Mouse (Mus musculus) spleen, adult 2 months (tissue): ENCODE measurements around the gene Col6a1. TPM values are rescaled to one million over a fixed set of nuclear protein-coding genes. Genes with fewer than 3 reads are reported as not detected.

Source experiments
- DNase-seq, 2 experiments: peaks; one replicate each; pipeline versions ENCODE4 v3.0.0 to v3.0.0-alpha.2; 2012 to 2021; ENCODE audit warnings: low spot score in 2 of 2, low read depth in 1 of 2
- H3K27ac ChIP-seq: fragments of 200-500 bp; 2 replicates; pipeline ENCODE4 v1.5.1; 2012; ENCODE audit warnings: low read length, inconsistent platforms; ENCODE audit not compliant: insufficient read depth
- H3K27me3 ChIP-seq: fragments of 200-500 bp; 2 replicates; pipeline ENCODE4 v1.6.1; 2012; ENCODE audit warnings: mild to moderate bottlenecking, moderate library complexity, low read length, inconsistent platforms; ENCODE audit not compliant: control insufficient read depth, insufficient read depth
- H3K36me3 ChIP-seq: fragments of 200-500 bp; 2 replicates; pipeline ENCODE4 v1.6.1; 2012; ENCODE audit warnings: mild to moderate bottlenecking, low read length, inconsistent platforms; ENCODE audit not compliant: control insufficient read depth, insufficient read depth
- H3K4me1 ChIP-seq: fragments of 200-500 bp; 2 replicates; pipeline ENCODE4 v1.6.1; 2011; ENCODE audit warnings: inconsistent platforms; ENCODE audit not compliant: control insufficient read depth, insufficient read depth, insufficient read length
- H3K4me3 ChIP-seq: fragments of 200-500 bp; 2 replicates; pipeline ENCODE4 v1.5.1; 2011; ENCODE audit warnings: mild to moderate bottlenecking, inconsistent platforms; ENCODE audit not compliant: insufficient read depth, insufficient read length; ENCODE audit errors: extremely low read depth
- CTCF ChIP-seq: fragments of 200-500 bp; IDR thresholded peaks from 2 replicates; pipeline ENCODE4 v1.5.1; 2011; ENCODE audit warnings: mild to moderate bottlenecking, inconsistent platforms; ENCODE audit not compliant: insufficient read depth, insufficient read length, insufficient replicate concordance; ENCODE audit errors: extremely low read depth
- POLR2A ChIP-seq: fragments of 200-500 bp; IDR thresholded peaks from 2 replicates; pipeline ENCODE4 v1.6.1; 2011; ENCODE audit warnings: low read depth, low read length, inconsistent platforms
- WGBS: fragments of 180-500 bp; shearing (Covaris S2); methylation state at CpG from one replicate; pipeline ENCODE4 v1.1.7; 2018; 5-methylcytosine and 5-hydroxymethylcytosine counted together
- polyA plus RNA-seq: library from polyadenylated mRNA; depleted of rRNA; stranded (reverse); fragments of >200 nt; gene quantifications from 2 replicates; pipeline ENCODE4 v1.2.3, GENCODE M21; 2012

Gene Col6a1
- polyA plus RNA-seq, 1 experiment: 14.3 TPM

DNA sequence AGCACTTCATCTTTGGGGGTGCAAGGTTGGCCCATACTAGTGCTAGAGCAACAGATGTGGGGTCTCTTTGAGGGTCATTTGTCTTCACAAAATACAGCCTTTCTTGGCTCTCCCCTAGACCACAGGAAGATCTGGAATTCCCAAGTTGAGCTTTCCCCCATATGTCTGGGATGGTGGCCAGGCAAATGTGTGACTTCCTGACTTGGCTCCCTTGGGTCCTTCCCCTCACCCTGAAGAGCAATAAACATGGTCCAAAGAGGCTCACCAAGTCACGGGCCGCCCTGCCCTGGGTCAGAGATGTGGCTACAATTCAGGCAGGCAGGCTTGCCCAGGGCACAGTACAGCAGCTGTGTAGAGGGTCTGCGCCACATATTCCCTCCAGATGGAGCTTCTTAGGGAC, 44.1 kb downstream of the Col6a1 start:
- Histone ChIP-seq H3K36me3 (no peaks in the 10 kb centered on the region), H3K4me3 (no peak overlapping the region), H3K27me3 (no peaks in the 10 kb centered on the region), H3K27ac (no peak overlapping the region), H3K4me1 (no peaks in the 10 kb centered on the region)
- WGBS: 85% methylated on average over 3 of the region's 3 CpGs
- DNase-seq: no peak
- TF ChIP-seq CTCF (no peak), POLR2A (no peak)

DNA sequence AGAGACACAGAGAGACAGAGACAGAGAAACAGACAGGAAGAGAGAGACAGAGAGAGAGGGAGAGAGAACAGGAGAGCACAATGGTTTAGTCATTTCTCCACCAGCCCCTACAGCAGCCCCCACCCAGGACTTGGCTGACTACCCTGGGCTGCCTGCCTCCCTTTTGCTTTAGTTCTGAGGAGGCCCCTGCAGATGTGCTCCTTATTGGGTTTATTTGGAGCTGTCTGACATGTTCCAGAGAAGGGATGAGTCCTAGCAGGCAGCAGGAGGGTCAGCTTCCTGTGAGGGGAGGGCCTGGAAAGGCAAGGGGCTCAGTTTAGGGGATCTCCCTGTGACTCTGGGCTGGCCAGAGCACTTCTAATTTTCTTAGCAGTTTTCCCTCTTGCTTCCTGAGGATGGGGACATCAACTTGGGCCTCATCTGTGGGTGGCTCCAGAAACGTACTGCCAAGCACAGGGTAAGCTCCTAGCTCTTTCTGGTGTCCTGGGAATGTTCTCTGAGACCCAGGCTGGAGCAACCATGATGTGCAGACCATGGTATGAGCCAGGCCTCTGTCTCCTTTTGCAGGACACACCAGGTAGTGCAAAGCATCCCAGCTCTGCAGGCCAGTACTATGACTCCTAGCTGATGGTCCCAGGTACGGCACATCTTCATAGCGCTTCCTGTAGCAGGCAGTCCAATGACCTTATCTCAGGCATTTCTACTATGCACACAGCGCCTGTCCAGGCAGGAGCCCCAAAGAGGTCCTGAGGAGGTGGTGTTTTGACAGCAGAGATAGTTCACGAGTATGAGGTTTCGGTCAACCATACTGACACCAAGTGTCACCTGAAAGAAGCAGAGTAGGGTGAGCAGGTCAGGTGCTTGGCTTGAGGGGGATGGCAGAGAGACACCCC, 45.0 kb downstream of the Col6a1 start:
- no peaks in the 10 kb centered on the region for H3K4me1 ChIP-seq
- H3K27ac ChIP-seq: no peak overlapping the region
- H3K27me3 ChIP-seq: no peaks in the 10 kb centered on the region
- DNase-seq: no peak
- 86% methylated on average over 6 of the region's 6 CpGs for WGBS
- H3K4me3 ChIP-seq: no peak overlapping the region
- TF ChIP-seq CTCF: no peak
- no peak for TF ChIP-seq POLR2A
- H3K36me3 ChIP-seq: no peaks in the 10 kb centered on the region

DNA sequence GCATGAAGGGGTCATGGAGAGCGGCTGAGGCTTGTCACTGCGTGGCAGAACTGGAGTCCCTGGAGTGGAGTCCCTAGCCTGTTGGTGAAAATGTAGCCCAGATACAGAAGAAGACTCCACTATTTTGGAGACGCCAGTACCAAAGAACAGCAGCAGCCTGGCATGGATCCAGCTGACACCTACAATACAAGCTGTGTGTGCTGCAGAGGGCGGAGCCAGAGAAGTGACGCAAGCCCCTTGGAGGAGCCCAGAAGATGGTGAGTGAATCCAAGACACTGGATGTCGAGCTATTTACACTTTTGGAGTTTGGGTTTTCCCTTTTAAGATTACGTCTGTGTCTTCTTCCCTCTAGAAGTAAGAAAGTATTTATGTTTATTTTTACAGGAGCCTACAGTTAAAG, 47.8 kb downstream of the Col6a1 start:
- TF ChIP-seq CTCF: no peak
- TF ChIP-seq POLR2A: no peak
- H3K4me3 ChIP-seq: no peak overlapping the region
- no peak for DNase-seq
- 76% methylated on average over 7 of the region's 7 CpGs for WGBS
- H3K27ac ChIP-seq: no peak overlapping the region
- no peaks in the 10 kb centered on the region for H3K36me3 ChIP-seq
- no peaks in the 10 kb centered on the region for H3K27me3 ChIP-seq
- H3K4me1 ChIP-seq: no peaks in the 10 kb centered on the region

DNA sequence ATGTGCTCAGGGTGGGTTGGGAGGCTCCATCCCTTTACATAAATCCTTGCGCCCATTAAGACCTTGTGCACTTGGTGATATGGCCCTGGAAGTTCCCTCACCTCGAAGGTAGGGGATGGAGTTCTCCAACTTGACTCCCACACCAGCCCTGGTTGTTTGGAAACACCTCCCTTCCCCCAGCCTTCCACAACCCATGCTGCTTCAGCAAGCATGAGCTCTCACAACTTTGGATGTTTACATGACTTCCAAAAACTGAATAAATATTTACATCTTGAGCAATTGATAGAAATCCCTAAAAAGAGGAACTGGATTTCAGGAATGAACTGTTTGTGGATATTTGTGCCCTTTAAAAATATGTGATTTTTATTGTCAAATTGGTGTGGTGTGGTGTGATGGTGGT, 50.7 kb downstream of the Col6a1 start:
- TF ChIP-seq POLR2A: no peak
- no peak for TF ChIP-seq CTCF
- H3K27me3 ChIP-seq: no peaks in the 10 kb centered on the region
- no peaks in the 10 kb centered on the region for H3K4me1 ChIP-seq
- no peak for DNase-seq
- 78% methylated on average over 2 of the region's 2 CpGs for WGBS
- no peak overlapping the region for H3K27ac ChIP-seq
- H3K4me3 ChIP-seq: no peak overlapping the region
- H3K36me3 ChIP-seq: no peaks in the 10 kb centered on the region

DNA sequence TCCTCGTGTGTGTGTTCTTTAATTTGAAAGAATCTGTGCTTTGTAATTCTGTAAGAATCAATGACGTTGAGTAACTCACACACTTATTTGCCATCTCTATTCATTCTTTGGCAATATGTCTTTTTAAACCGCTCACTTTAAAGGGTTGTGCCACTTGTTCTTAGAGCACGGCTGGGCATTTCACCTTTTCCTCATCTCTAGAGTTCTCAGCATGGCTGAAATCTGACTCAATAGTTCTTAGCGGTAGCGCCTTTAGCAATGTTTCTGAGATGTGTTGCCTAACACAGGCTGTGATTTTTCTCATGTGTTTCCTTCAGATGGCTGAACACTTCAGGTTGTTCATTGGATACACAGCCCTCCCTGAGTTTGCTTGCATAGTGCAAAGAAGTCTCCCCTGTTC, 51.4 kb downstream of the Col6a1 start:
- no peaks in the 10 kb centered on the region for H3K27me3 ChIP-seq
- no peak for DNase-seq
- H3K36me3 ChIP-seq: no peaks in the 10 kb centered on the region
- 89% methylated on average over 6 of the region's 6 CpGs for WGBS
- H3K4me1 ChIP-seq: no peaks in the 10 kb centered on the region
- H3K27ac ChIP-seq: no peak overlapping the region
- no peak for TF ChIP-seq POLR2A
- no peak for TF ChIP-seq CTCF
- H3K4me3 ChIP-seq: no peak overlapping the region

DNA sequence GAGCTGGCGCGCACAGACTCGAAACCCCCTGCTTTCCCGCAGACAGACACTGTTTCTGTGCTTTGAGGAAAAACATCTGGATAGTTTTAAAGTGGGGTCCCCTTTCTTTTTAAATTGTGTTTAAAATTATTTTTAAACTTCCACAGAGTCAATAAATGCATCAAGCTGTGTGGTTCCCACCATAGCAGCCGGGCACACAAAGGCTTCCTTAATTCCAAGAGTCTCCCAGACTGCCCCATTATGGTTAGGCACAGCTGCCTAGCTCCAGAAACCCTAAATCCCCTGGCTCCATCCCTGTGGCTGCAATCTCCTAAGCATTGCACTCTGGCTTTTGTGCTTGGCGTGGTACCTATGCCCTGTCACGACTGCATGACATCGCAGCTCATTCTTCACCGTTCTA, 54.0 kb downstream of the Col6a1 start:
- no peak overlapping the region for H3K4me3 ChIP-seq
- no peaks in the 10 kb centered on the region for H3K36me3 ChIP-seq
- H3K27ac ChIP-seq: no peak overlapping the region
- WGBS: 92% methylated on average over 9 of the region's 9 CpGs
- H3K4me1 ChIP-seq: no peaks in the 10 kb centered on the region
- peak in 1 of 2 experiments; percentile 1 for DNase-seq
- no peaks in the 10 kb centered on the region for H3K27me3 ChIP-seq
- TF ChIP-seq POLR2A (no peak), CTCF (no peak)

DNA sequence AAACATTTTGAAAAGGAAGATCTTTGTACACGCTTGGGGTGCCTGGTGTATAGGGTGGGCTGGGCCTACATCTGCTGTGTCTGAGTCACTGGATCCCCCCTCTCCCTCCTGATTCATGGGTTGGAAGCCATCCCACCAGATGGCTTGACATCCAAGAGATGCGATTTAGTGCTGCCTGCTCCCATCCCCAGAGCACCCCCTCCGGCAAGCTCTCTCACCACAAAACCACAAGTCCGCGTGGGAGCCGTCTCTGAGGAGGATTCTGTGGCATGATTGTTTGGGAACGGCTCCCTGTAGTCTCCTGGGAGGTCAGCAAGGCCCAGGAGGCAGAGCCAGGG, 57.1 kb downstream of the Col6a1 start:
- H3K27me3 ChIP-seq: no peaks in the 10 kb centered on the region
- 40% methylated on average over 7 of the region's 7 CpGs for WGBS

More for the DNA sequence above, 57.1 kb downstream of the Col6a1 start:
- Histone ChIP-seq H3K4me3 (no peak overlapping the region), H3K4me1 (no peaks in the 10 kb centered on the region), H3K27ac (no peak overlapping the region), H3K36me3 (no peaks in the 10 kb centered on the region)
- TF ChIP-seq CTCF (no peak), POLR2A (no peak)
- DNase-seq: no peak
